Mouse (Mus musculus) heart, embryonic 12.5 days (tissue): ENCODE results near the gene Nrros. TPM values are rescaled to one million over a fixed set of nuclear protein-coding genes. Genes with fewer than 3 reads are reported as not detected.

ENCODE experiments used
- ATAC-seq: fragments of 200-750 bp; cut with Nextera tagmentation; 2 replicates; pipeline ENCODE4 v1.8.0; 2017; ENCODE audit warnings: moderate TSS enrichment, moderate library complexity; ENCODE audit not compliant: insufficient number of reproducible peaks, low FRiP score
- H3K27ac ChIP-seq: fragments of 300-500 bp; sonication (generic); 2 replicates; pipeline ENCODE4 v1.5.1; 2016; ENCODE audit warnings: mild to moderate bottlenecking, moderate library complexity; ENCODE audit not compliant: poor library complexity, severe bottlenecking
- H3K27me3 ChIP-seq: fragments of 300-500 bp; sonication (generic); replicated peaks from 2 replicates; pipeline ENCODE4 v1.6.1; 2016; ENCODE audit warnings: mild to moderate bottlenecking, moderate library complexity
- H3K36me3 ChIP-seq: fragments of 300-500 bp; sonication (generic); 2 replicates; pipeline ENCODE4 v1.6.1; 2016; ENCODE audit warnings: mild to moderate bottlenecking, moderate library complexity
- H3K4me1 ChIP-seq: fragments of 300-500 bp; sonication (generic); replicated peaks from 2 replicates; pipeline ENCODE4 v1.6.1; 2016; ENCODE audit warnings: mild to moderate bottlenecking
- H3K4me2 ChIP-seq: fragments of 300-500 bp; sonication (generic); 2 replicates; pipeline ENCODE4 v1.6.1; 2016; ENCODE audit warnings: mild to moderate bottlenecking, moderate library complexity
- H3K4me3 ChIP-seq: fragments of 300-500 bp; sonication (generic); 2 replicates; pipeline ENCODE4 v1.5.1; 2016; ENCODE audit warnings: mild to moderate bottlenecking
- H3K9ac ChIP-seq: fragments of 300-500 bp; sonication (generic); 2 replicates; pipeline ENCODE4 v1.6.1; 2016; ENCODE audit warnings: mild to moderate bottlenecking, moderate library complexity
- H3K9me3 ChIP-seq: fragments of 300-500 bp; sonication (generic); replicated peaks from 2 replicates; pipeline ENCODE4 v1.6.1; 2016; ENCODE audit warnings: mild to moderate bottlenecking, moderate library complexity
- WGBS: fragments of 180-500 bp; shearing (Covaris S2); methylation state at CpG from one replicate; pipeline ENCODE4 v1.1.7; 2016; 5-methylcytosine and 5-hydroxymethylcytosine counted together
- polyA plus RNA-seq: library from polyadenylated mRNA; unstranded; fragments of >200 nt; fragmentation: Nextera tagmentation; extraction: Ambion mirVana; gene quantifications from 2 replicates; pipeline ENCODE4 v1.2.1, GENCODE M21; 2016

The Nrros gene
- 5.2 and 6.1 TPM in 2 replicates for polyA plus RNA-seq

- Histone ChIP-seq H3K27ac (no peak within 1 kb of the TSS), H3K4me1 (peaks cover 12% of the 10 kb centered on the region), H3K27me3 (peaks cover 6% of the 10 kb centered on the region; the same call in 1 of the 2 replicates), H3K4me2 (peak within 1 kb of the TSS; percentile 85), H3K9ac (peak within 1 kb of the TSS; percentile 63), H3K36me3 (no peaks in the 10 kb centered on the region), H3K9me3 (no peaks in the 10 kb centered on the region), H3K4me3 (peak within 1 kb of the TSS; percentile 46)
- ATAC-seq, result peak; percentile 45; the same call in 1 of the 2 replicates
- 1% methylated on average over 25 of the region's 25 CpGs for WGBS
These were observed at the start of gene Nrros for GRCm38 (mm10) chr16:32165281-32165821. Gene Nrros, minus strand, starts transcription at chr16:32165594.

GRCm38 (mm10) chr16:32214804-32215576 lies 49.6 kb upstream of the Nrros start:
- Histone ChIP-seq H3K27ac (no peak overlapping the region), H3K4me2 (peak overlapping the region; percentile 6; the same call in 1 of the 2 replicates), H3K36me3 (no peaks in the 10 kb centered on the region), H3K9me3 (0 out of 2 replicates have a peak, but pooled peaks cover 2% of the 10 kb centered on the region), H3K9ac (no peak overlapping the region), H3K4me3 (no peak overlapping the region), H3K27me3 (no peaks in the 10 kb centered on the region), H3K4me1 (no peaks in the 10 kb centered on the region; the same call in 1 of the 2 replicates)
- 63% methylated on average over 17 of the region's 17 CpGs for WGBS
- no peak for ATAC-seq

DNA sequence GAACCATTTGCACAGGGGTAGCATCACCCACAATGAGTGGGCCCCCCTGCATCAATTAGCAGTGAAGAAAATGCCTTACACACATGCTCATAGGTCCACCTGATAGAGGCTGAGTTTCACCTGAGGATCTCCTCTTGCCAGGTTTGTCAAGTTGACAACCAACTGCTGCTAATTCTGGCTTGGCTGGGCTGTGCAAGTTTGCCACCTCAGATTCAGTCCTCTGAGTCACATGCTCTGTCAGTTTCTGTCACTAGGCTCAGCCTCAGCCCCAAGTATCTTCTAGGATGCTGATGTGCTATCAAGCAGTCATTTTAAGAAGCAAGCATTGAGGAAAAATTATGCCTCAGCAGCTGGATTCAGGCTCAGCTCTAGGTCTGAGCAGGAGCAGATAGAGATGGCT lies 48.8 kb upstream of the Nrros start:
- ATAC-seq, result no peak
- Histone ChIP-seq H3K27ac (0 out of 2 replicates have a peak overlapping the region, but pooled peaks have one; percentile 2), H3K4me2 (no peak overlapping the region)

DNA sequence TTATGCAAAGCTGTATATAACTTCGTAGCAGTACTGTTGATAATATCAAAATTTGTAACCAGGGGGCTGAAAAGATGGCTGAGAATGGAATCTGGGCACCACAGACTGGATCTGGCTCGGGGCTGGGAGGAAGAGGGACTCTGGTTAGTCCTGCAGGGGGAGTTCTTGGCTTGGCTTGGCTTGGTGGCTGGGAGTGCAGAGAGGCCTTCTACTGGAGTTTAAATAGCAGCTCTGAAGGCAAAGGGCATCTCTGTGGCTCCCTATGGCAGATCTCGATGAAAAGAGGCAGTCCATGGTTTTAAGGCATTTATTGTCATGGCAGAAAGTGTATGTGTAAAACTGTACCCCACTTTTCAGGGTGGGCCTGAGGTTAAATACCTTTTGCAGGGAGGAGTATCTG lies 39.5 kb upstream of the Nrros start:
- Histone ChIP-seq H3K4me1 (no peaks in the 10 kb centered on the region), H3K4me3 (no peak overlapping the region), H3K27me3 (no peaks in the 10 kb centered on the region), H3K27ac (no peak overlapping the region), H3K9me3 (peaks cover 13% of the 10 kb centered on the region), H3K4me2 (no peak overlapping the region), H3K9ac (no peak overlapping the region), H3K36me3 (no peaks in the 10 kb centered on the region)
- 52% methylated on average over 3 of the region's 3 CpGs for WGBS
- no peak for ATAC-seq

More for the DNA sequence above, 48.8 kb upstream of the Nrros start:
- H3K36me3 ChIP-seq, result no peaks in the 10 kb centered on the region
- H3K4me1 ChIP-seq, result no peaks in the 10 kb centered on the region; the same call in 1 of the 2 replicates
- no peak overlapping the region for H3K4me3 ChIP-seq
- H3K9ac ChIP-seq, result no peak overlapping the region
- H3K9me3 ChIP-seq, result peaks cover 9% of the 10 kb centered on the region
- H3K27me3 ChIP-seq, result no peaks in the 10 kb centered on the region

DNA sequence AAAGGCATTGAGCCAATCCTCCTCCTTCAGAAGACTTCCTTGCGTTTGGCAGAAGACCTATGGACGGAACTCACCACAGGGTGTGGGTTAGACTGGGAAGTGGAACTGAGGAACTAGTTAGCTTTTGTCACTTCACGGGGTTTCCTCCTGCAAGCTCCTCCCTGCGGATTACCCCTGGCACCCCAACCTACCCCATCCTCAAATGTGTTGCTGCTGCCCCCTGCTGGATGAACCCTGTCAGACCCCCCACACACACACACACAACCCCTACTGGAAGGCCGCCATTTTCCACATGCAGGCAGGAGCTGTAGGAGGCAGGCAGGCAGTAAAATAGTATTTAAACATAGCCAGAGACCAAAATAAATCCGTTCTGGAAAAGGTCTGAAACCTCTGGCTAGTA lies 37.3 kb upstream of the Nrros start:
- no peak overlapping the region for H3K4me3 ChIP-seq
- 66% methylated on average over 6 of the region's 6 CpGs for WGBS
- ATAC-seq, result no peak
- H3K9me3 ChIP-seq, result peaks cover 3% of the 10 kb centered on the region; the same call in 1 of the 2 replicates
- H3K27me3 ChIP-seq, result no peaks in the 10 kb centered on the region
- H3K4me2 ChIP-seq, result no peak overlapping the region
- H3K36me3 ChIP-seq, result no peaks in the 10 kb centered on the region
- no peaks in the 10 kb centered on the region for H3K4me1 ChIP-seq
- no peak overlapping the region for H3K27ac ChIP-seq
- H3K9ac ChIP-seq, result no peak overlapping the region

DNA sequence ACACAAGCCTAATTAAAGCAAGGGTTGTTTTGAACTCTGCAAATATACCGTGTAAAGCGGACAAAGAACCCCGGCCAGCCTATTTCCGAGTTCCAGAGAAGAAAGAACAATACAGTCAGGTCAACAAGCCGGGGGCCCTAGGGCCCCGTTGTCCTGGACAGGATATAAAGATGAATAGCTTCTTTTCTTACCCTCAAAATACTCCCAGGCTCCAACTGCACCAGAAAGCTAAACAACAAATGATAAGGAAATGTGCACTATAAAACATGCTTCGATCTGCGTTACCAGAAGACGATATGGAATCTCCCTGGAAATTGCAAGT lies 35.6 kb upstream of the Nrros start:
- Histone ChIP-seq H3K27ac (no peak overlapping the region), H3K4me3 (no peak overlapping the region), H3K4me1 (no peaks in the 10 kb centered on the region), H3K36me3 (no peaks in the 10 kb centered on the region), H3K27me3 (no peaks in the 10 kb centered on the region), H3K9ac (no peak overlapping the region), H3K9me3 (peaks cover 3% of the 10 kb centered on the region; the same call in 1 of the 2 replicates), H3K4me2 (0 out of 2 replicates have a peak overlapping the region, but pooled peaks have one; percentile 7)
- 68% methylated on average over 9 of the region's 9 CpGs for WGBS
- no peak for ATAC-seq

DNA sequence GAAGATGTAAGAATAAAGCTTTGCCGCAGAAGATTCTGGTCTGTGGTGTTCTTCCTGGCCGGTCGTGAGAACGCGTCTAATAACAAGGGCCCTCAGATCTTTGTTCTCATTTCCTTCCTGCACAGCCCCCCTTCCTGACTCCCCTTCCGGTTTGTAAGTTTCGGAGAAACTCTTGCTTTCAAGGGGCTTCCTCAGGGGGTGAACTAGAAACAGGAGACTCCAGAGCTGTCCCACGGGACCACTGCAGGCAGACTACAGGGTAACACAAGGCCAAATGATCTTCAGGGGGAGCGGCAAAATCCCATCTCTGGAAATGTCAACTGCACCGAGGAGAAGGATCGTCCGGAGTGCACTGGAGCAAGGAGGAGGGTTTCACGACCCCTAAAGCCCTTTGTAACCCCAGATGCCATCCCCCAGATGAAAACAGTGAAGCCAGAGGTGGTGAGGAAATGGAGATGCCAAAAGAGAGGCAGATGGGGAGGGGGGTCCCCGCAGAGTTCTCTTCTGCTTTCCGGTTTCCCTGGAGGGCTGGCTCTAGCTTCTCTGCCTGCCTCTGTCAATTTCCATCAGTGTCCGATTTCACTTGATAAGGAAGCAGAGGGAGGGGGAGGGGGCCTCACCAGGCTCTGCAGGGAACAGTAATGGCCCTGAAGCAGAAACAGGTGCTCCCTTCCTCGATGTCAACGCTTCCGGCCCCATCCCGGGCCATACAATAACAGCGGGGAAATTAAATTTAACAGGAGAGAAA lies 35.0 kb upstream of the Nrros start:
- Histone ChIP-seq H3K27me3 (no peaks in the 10 kb centered on the region), H3K4me2 (0 out of 2 replicates have a peak overlapping the region, but pooled peaks have one; percentile 7), H3K27ac (peak overlapping the region; percentile 47), H3K9me3 (peaks cover 3% of the 10 kb centered on the region; the same call in 1 of the 2 replicates), H3K9ac (no peak overlapping the region), H3K4me3 (peak overlapping the region; percentile 1), H3K4me1 (no peaks in the 10 kb centered on the region), H3K36me3 (no peaks in the 10 kb centered on the region)
- ATAC-seq, result no peak
- WGBS, result 71% methylated on average over 21 of the region's 21 CpGs

GRCm38 (mm10) chr16:32190011-32190441 lies 24.6 kb upstream of the Nrros start:
- ATAC-seq, result no peak
- H3K36me3 ChIP-seq, result no peaks in the 10 kb centered on the region
- no peak overlapping the region for H3K4me3 ChIP-seq
- no peaks in the 10 kb centered on the region for H3K27me3 ChIP-seq
- H3K4me1 ChIP-seq, result 0 out of 2 replicates have a peak, but pooled peaks cover 2% of the 10 kb centered on the region
- peak overlapping the region; percentile 49 for H3K4me2 ChIP-seq
- peaks cover 5% of the 10 kb centered on the region; the same call in 1 of the 2 replicates for H3K9me3 ChIP-seq
- H3K9ac ChIP-seq, result no peak overlapping the region
- no peak overlapping the region for H3K27ac ChIP-seq
- 40% methylated on average over 12 of the region's 12 CpGs for WGBS

GRCm38 (mm10) chr16:32189109-32189508 lies 23.7 kb upstream of the Nrros start:
- Histone ChIP-seq H3K27me3 (no peaks in the 10 kb centered on the region), H3K27ac (no peak overlapping the region), H3K4me2 (no peak overlapping the region), H3K4me3 (no peak overlapping the region), H3K4me1 (0 out of 2 replicates have a peak, but pooled peaks cover 2% of the 10 kb centered on the region), H3K9ac (no peak overlapping the region), H3K9me3 (peaks cover 5% of the 10 kb centered on the region; the same call in 1 of the 2 replicates), H3K36me3 (no peaks in the 10 kb centered on the region)
- ATAC-seq, result no peak
- 51% methylated on average over 6 of the region's 6 CpGs for WGBS

- Histone ChIP-seq H3K27me3 (no peaks in the 10 kb centered on the region), H3K36me3 (no peaks in the 10 kb centered on the region), H3K9ac (no peak overlapping the region), H3K4me1 (0 out of 2 replicates have a peak, but pooled peaks cover 2% of the 10 kb centered on the region), H3K27ac (no peak overlapping the region), H3K4me3 (no peak overlapping the region), H3K9me3 (peaks cover 3% of the 10 kb centered on the region; the same call in 1 of the 2 replicates), H3K4me2 (no peak overlapping the region)
- ATAC-seq, result no peak
- 85% methylated on average over 5 of the region's 5 CpGs for WGBS
These were observed 20.7 kb upstream of the Nrros start for GRCm38 (mm10) chr16:32186056-32186455.
